Mouse (Mus musculus) liver, embryonic 11.5 days (tissue): ENCODE measurements around the gene Fgd6. TPM values are rescaled to one million over a fixed set of nuclear protein-coding genes. Genes with fewer than 3 reads are reported as not detected.
A peak's percentile ranks its signal among the peaks of the same experiment; 100 is the strongest.

Experiments used
- ATAC-seq: fragments of 200-750 bp; cut with Nextera tagmentation; replicated peaks from 2 replicates; pipeline ENCODE4 v1.8.0; 2017; ENCODE audit warnings: moderate number of reproducible peaks, mild to moderate bottlenecking, moderate TSS enrichment, moderate library complexity; ENCODE audit not compliant: low FRiP score
- DNase-seq: peaks from one replicate; pipeline ENCODE4 v3.0.0-alpha.2; 2017; ENCODE audit warnings: low spot score
- H3K27ac ChIP-seq: fragments of 300-500 bp; sonication (generic); 2 replicates; pipeline ENCODE4 v1.5.1; 2014; ENCODE audit warnings: mild to moderate bottlenecking, low read depth, low read length, control low read depth
- H3K27me3 ChIP-seq: fragments of 300-500 bp; sonication (generic); replicated peaks from 2 replicates; pipeline ENCODE4 v1.6.1; 2014; ENCODE audit warnings: low read length, mixed read lengths; ENCODE audit not compliant: control insufficient read depth, insufficient read depth
- H3K36me3 ChIP-seq: fragments of 300-500 bp; sonication (generic); 2 replicates; pipeline ENCODE4 v1.6.1; 2014; ENCODE audit warnings: mild to moderate bottlenecking, low read length, moderate library complexity, mixed read lengths; ENCODE audit not compliant: control insufficient read depth, insufficient read depth
- H3K4me1 ChIP-seq: fragments of 300-500 bp; sonication (generic); replicated peaks from 2 replicates; pipeline ENCODE4 v1.6.1; 2014; ENCODE audit warnings: low read length, mixed read lengths; ENCODE audit not compliant: control insufficient read depth, insufficient read depth
- H3K4me2 ChIP-seq: fragments of 300-500 bp; sonication (generic); 2 replicates; pipeline ENCODE4 v1.6.1; 2014; ENCODE audit warnings: mild to moderate bottlenecking, control low read depth, moderate library complexity
- H3K4me3 ChIP-seq: fragments of 300-500 bp; sonication (generic); 2 replicates; pipeline ENCODE4 v1.5.1; 2014; ENCODE audit warnings: low read depth, low read length, control low read depth
- H3K9ac ChIP-seq: fragments of 300-500 bp; sonication (generic); 2 replicates; pipeline ENCODE4 v1.6.1; 2014; ENCODE audit warnings: low read depth, low read length, control low read depth
- H3K9me3 ChIP-seq: fragments of 300-500 bp; sonication (generic); 2 replicates; pipeline ENCODE4 v1.6.1; 2016; ENCODE audit warnings: low read length, inconsistent platforms, mixed read lengths; ENCODE audit not compliant: control insufficient read depth
- WGBS: fragments of 180-500 bp; shearing (Covaris S2); extraction: QIAGEN DNeasy Blood & Tissue Kit; methylation state at CpG from one replicate; pipeline ENCODE4 v1.1.7; 2014; 5-methylcytosine and 5-hydroxymethylcytosine counted together
- polyA plus RNA-seq: library from polyadenylated mRNA; unstranded; fragments of >200 nt; fragmentation: Nextera tagmentation; extraction: Ambion mirVana; gene quantifications from 2 replicates; pipeline ENCODE4 v1.2.1, GENCODE M21; 2014

Gene Fgd6
- polyA plus RNA-seq, 1 experiment from 2014 or later: 5.5 TPM

DNA sequence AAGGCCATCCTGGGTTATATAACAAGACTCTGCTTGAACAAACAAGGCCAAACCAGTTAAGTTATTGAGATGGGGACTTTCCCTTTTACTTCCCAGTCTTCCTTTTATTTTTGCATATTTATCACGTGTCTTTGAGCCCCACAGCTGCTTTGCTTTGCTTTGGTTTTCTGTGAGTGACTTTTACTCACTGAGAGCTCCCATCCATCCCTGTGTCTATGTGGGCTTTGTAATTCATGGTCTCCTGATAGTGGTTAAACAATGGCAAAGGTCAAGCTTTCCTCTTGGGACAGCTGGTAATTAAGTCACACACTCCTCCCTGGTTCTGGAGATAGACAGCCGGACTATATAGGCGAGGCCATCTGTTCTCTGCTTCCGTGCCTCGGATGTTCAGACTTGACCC lies 57.7 kb downstream of the Fgd6 start:
- no peak overlapping the region for H3K27ac ChIP-seq

DNA sequence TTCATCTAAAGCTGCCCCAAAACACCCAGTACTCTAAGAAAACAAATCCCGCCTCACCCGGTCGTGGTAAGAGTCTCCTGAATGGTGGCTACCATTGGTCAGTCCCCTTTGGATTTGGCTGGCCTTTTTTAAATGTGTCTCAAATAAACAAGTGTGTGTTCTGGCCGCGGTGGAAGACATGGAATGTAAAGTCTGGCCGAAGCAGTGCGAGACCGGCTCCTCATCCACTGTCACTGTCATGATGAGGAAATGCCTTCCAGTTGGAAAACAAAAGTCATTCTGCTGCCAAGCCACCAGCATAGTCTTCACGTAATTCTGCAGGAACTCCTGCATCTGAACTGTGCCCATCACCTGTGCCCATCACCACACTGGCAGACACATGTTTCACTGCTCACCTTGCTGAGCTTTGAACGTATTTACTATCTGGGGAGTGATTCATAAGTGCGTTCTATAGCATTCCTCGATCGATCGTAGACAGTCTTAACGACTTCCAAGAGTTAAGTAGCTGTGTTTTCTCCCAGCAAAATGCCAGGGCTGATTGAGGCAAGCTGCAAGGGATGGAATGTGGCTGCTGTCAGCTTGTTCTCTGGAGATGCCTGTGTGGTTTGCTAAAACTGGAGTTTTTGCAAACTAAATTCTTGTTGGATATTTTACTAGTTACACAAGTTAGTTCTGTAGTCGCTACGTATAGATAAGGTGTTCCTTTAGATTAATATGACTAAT lies 60.1 kb downstream of the Fgd6 start:
- Histone ChIP-seq H3K9ac (no peak overlapping the region), H3K4me1 (peaks cover 8% of the 10 kb centered on the region), H3K9me3 (no peaks in the 10 kb centered on the region; the same call in 1 of the 2 replicates), H3K36me3 (peaks cover 11% of the 10 kb centered on the region), H3K4me3 (no peak overlapping the region), H3K27me3 (no peaks in the 10 kb centered on the region), H3K4me2 (no peak overlapping the region), H3K27ac (no peak overlapping the region)
- ATAC-seq (no peak), DNase-seq (no peak)
- 85% methylated on average over 17 of the region's 17 CpGs for WGBS

More for the DNA sequence above, 57.7 kb downstream of the Fgd6 start:
- ATAC-seq: no peak
- DNase-seq: no peak
- H3K36me3 ChIP-seq: peaks cover 11% of the 10 kb centered on the region; the same call in 1 of the 2 replicates
- H3K4me3 ChIP-seq: no peak overlapping the region
- H3K9me3 ChIP-seq: no peaks in the 10 kb centered on the region; the same call in 1 of the 2 replicates
- H3K9ac ChIP-seq: no peak overlapping the region
- H3K4me1 ChIP-seq: peaks cover 8% of the 10 kb centered on the region
- 67% methylated on average over 5 of the region's 5 CpGs for WGBS
- H3K4me2 ChIP-seq: no peak overlapping the region
- no peaks in the 10 kb centered on the region for H3K27me3 ChIP-seq

DNA sequence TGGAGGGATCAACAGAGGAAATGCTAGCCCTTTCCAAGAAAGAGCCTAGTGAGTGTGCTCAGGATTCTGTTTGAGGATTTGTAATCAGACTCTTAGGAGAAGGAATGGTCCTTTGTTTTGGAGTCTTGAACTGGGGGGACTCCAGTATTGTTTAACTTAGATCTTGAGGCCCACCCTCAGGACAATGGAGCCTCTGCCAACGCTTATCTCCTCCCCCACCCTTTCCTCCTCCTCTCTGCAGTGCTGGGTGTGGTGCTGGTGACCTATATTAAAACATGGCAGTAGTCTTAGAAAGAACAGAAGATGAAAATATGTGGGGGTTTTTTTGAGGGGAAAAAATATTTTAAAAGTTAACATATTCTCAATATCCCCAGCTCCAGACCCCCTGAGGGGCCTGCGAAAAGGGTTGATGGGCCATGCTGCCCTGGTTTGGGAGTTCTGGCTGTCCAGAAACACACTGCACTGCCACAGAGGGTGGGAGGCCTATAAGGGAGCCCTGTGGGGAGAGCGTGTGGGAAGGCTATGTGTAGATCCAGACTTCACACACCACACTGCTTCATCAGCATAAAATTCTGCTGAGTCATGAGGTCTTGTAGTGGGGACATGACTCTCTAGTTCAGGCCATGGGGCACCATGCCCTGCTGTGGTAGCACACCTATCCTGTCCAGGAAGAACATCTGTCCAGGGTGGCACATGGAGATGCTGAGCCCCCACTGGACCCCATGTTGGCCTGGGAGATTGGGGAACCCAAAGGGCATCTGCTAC lies 61.5 kb downstream of the Fgd6 start:
- ATAC-seq (peak; percentile 92), DNase-seq (no peak)
- no peak overlapping the region for H3K4me3 ChIP-seq
- peaks cover 6% of the 10 kb centered on the region; the same call in 1 of the 2 replicates for H3K36me3 ChIP-seq
- peak overlapping the region; percentile 28 for H3K4me2 ChIP-seq
- H3K9ac ChIP-seq: 0 out of 2 replicates have a peak overlapping the region, but pooled peaks have one; percentile 5
- WGBS: 45% methylated on average over 3 of the region's 3 CpGs
- peaks cover 8% of the 10 kb centered on the region for H3K4me1 ChIP-seq
- H3K27ac ChIP-seq: peak overlapping the region; percentile 64; the same call in 1 of the 2 replicates
- H3K9me3 ChIP-seq: no peaks in the 10 kb centered on the region
- no peaks in the 10 kb centered on the region for H3K27me3 ChIP-seq

DNA sequence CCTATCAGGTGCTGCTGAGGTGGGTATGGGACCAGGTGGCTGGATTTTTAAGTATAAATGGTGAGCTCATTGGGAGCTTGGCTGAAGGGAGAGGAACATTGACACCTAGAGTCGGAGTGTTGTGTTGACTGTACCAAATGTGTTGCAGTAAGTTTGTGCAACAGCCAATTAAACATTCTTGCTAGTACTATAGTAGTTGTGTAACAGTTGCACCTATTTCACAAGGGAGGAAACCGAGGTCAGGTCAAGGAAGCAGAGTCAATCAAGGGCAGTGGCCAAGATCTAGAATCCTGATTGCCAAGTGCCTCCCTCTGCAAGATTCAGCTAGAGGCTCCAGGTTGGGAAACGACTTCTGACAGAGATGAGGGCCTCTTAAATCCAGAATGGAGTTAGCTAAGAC lies 62.3 kb downstream of the Fgd6 start:
- Histone ChIP-seq H3K4me3 (no peak overlapping the region), H3K27me3 (no peaks in the 10 kb centered on the region), H3K4me1 (peaks cover 8% of the 10 kb centered on the region), H3K9ac (no peak overlapping the region), H3K36me3 (peaks cover 4% of the 10 kb centered on the region; the same call in 1 of the 2 replicates), H3K27ac (no peak overlapping the region), H3K9me3 (no peaks in the 10 kb centered on the region), H3K4me2 (no peak overlapping the region)
- no peak for DNase-seq
- ATAC-seq: no peak
- WGBS: 75% methylated on average over 3 of the region's 3 CpGs

DNA sequence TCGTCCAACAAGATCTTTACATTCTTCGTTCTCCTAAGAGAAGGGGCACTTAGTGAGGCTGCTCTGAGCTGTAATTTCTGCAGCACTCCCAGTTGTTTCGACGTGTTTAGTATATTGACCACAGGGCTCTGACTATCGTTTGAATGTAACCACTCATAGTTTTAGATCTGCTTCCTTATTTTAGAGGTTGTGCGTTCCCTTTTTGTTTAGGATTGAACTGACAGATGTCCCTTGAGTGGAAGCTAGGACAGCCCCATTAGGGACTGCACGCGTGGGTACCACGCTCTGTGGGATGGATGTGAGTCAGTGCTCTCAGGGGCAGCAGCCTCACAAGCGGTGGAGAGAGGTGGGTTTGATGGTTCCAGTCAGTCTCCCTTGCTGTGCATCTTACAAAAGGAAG lies 69.7 kb downstream of the Fgd6 start:
- 88% methylated on average over 10 of the region's 10 CpGs for WGBS
- Histone ChIP-seq H3K4me3 (no peak overlapping the region), H3K4me1 (peaks cover 3% of the 10 kb centered on the region; the same call in 1 of the 2 replicates), H3K9me3 (no peaks in the 10 kb centered on the region), H3K9ac (no peak overlapping the region), H3K27ac (no peak overlapping the region), H3K27me3 (no peaks in the 10 kb centered on the region), H3K36me3 (peaks cover 3% of the 10 kb centered on the region; the same call in 1 of the 2 replicates), H3K4me2 (no peak overlapping the region)
- no peak for DNase-seq
- ATAC-seq: no peak

DNA sequence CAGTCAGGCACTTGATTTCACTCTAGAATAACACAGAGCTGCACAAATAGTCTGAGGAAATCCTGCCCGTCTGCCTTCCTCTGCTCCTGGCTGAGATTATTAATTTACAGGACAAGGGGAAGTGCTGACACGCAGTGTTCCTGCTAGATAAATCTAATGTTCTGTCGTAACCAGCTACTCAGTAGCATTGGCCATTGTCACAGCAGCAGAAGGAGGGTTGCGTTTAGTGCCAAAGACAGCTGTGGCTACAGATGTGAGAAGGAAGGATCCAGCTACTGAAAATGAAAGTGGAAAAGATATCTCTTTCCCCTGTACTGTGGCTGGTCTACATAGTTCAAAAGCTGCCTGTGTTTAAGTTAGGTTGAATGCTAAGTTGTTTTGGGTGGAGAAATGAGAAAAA lies 71.4 kb downstream of the Fgd6 start:
- peaks cover 3% of the 10 kb centered on the region; the same call in 1 of the 2 replicates for H3K36me3 ChIP-seq
- no peak overlapping the region for H3K9ac ChIP-seq
- DNase-seq (no peak), ATAC-seq (no peak)
- no peak overlapping the region for H3K27ac ChIP-seq
- H3K9me3 ChIP-seq: no peaks in the 10 kb centered on the region
- H3K4me2 ChIP-seq: no peak overlapping the region
- H3K27me3 ChIP-seq: no peaks in the 10 kb centered on the region
- H3K4me1 ChIP-seq: peaks cover 3% of the 10 kb centered on the region; the same call in 1 of the 2 replicates
- 44% methylated on average over 4 of the region's 4 CpGs for WGBS
- H3K4me3 ChIP-seq: no peak overlapping the region

DNA sequence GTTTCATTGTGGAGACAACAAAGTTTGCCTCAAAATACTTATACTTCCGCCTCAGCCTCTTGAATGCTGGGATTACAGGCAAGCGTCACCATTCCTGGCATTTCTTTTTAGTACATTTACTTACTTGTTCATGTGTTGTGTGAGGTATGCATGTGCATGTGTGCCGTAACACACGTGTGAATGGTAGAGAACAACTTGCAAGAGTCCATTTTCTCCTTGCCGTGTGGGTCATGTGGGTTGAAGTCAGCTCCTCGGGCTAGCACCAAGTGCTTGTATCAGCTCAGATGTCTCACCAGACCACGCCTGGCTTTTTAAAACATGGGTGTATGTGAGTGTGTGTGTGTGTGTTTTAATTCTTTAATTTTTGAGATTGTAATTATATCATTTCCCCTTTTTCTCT lies 71.8 kb downstream of the Fgd6 start:
- H3K27ac ChIP-seq: no peak overlapping the region
- WGBS: 89% methylated on average over 7 of the region's 7 CpGs

DNA sequence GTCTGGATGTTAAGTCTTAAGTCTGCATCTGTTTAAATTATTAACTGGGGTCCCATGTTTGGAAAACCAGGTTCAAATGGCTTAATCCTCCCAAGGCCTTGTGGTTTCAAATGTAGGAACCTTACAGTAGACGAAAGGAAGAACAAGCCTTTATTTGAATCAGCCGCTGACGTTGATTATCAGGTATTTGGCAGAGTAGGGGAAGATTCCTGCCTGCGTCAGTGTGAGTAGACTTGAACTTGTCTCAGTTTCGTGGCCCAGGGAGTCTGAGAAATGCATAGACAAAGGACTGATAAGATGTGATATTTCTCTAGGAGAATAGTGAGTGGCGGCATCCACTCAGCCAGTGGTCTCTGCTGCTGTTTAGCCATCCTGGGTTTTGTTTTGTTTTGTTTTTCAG lies 73.0 kb downstream of the Fgd6 start:
- no peak overlapping the region for H3K4me3 ChIP-seq
- no peak overlapping the region for H3K27ac ChIP-seq
- WGBS: 81% methylated on average over 6 of the region's 6 CpGs
- no peaks in the 10 kb centered on the region for H3K9me3 ChIP-seq
- peaks cover 3% of the 10 kb centered on the region; the same call in 1 of the 2 replicates for H3K4me1 ChIP-seq
- no peak overlapping the region for H3K4me2 ChIP-seq
- no peaks in the 10 kb centered on the region for H3K27me3 ChIP-seq
- no peak overlapping the region for H3K9ac ChIP-seq
- no peak for DNase-seq
- ATAC-seq: no peak
- H3K36me3 ChIP-seq: peaks cover 3% of the 10 kb centered on the region; the same call in 1 of the 2 replicates

More for the DNA sequence above, 71.8 kb downstream of the Fgd6 start:
- Histone ChIP-seq H3K9ac (no peak overlapping the region), H3K27me3 (no peaks in the 10 kb centered on the region), H3K4me1 (peaks cover 3% of the 10 kb centered on the region; the same call in 1 of the 2 replicates), H3K9me3 (no peaks in the 10 kb centered on the region), H3K36me3 (peaks cover 3% of the 10 kb centered on the region; the same call in 1 of the 2 replicates), H3K4me3 (no peak overlapping the region), H3K4me2 (no peak overlapping the region)
- no peak for ATAC-seq
- no peak for DNase-seq
